Mouse (Mus musculus): Measurements from ENCODE around the gene Pbx4. TPM values are rescaled to one million over a fixed set of nuclear protein-coding genes. Genes with fewer than 3 reads are reported as not detected.

Pbx4 gene
- polyA plus RNA-seq, 1 experiment from 2014 or later: 9.0 TPM

GRCm38 (mm10) chr8:69820466-69820865, 11.8 kb upstream of the Pbx4 start:
- ATAC-seq (ENCODE audit: low read depth) (no peak), DNase-seq (ENCODE audit: low spot score) (no peak)
- H3K9ac ChIP-seq (ENCODE audit: low read depth, low read length): no peak overlapping the region
- no peak overlapping the region for H3K4me2 ChIP-seq (ENCODE audit: low read depth, low read length)
- 87% methylated on average over 6 of the region's 9 CpGs for WGBS
- peaks cover 24% of the 10 kb centered on the region; the same call in 1 of the 2 replicates for H3K36me3 ChIP-seq (ENCODE audit: control insufficient read depth, insufficient read depth, low read length)
- no peaks in the 10 kb centered on the region for H3K27me3 ChIP-seq (replicated peaks; ENCODE audit: control insufficient read depth, insufficient read depth, low read length)
- no peak overlapping the region for H3K27ac ChIP-seq (replicated peaks; ENCODE audit: low read depth, low read length)
- H3K9me3 ChIP-seq (ENCODE audit: control insufficient read depth, low read length): no peaks in the 10 kb centered on the region
- peaks cover 11% of the 10 kb centered on the region for H3K4me1 ChIP-seq (ENCODE audit: control insufficient read depth, insufficient read depth, low read length)
- no peak overlapping the region for H3K4me3 ChIP-seq (ENCODE audit: low read depth, low read length)

GRCm38 (mm10) chr8:69821971-69822385, 10.3 kb upstream of the Pbx4 start:
- H3K4me1 ChIP-seq (ENCODE audit: control insufficient read depth, insufficient read depth, low read length): peaks cover 11% of the 10 kb centered on the region
- DNase-seq (ENCODE audit: low spot score): peak; percentile 68
- WGBS: 0% methylated on average over 9 of the region's 22 CpGs
- peak; percentile 51 for ATAC-seq (ENCODE audit: low read depth)
- H3K36me3 ChIP-seq (ENCODE audit: control insufficient read depth, insufficient read depth, low read length): peaks cover 21% of the 10 kb centered on the region
- no peaks in the 10 kb centered on the region for H3K9me3 ChIP-seq (ENCODE audit: control insufficient read depth, low read length)
- H3K4me2 ChIP-seq (ENCODE audit: low read depth, low read length): peak overlapping the region; percentile 86
- peak overlapping the region; percentile 63 for H3K27ac ChIP-seq (replicated peaks; ENCODE audit: low read depth, low read length)
- peak overlapping the region; percentile 62 for H3K4me3 ChIP-seq (ENCODE audit: low read depth, low read length)
- H3K9ac ChIP-seq (ENCODE audit: low read depth, low read length): peak overlapping the region; percentile 76
- no peaks in the 10 kb centered on the region for H3K27me3 ChIP-seq (replicated peaks; ENCODE audit: control insufficient read depth, insufficient read depth, low read length)

GRCm38 (mm10) chr8:69822386-69823191, 9.7 kb upstream of the Pbx4 start, which contains the start of gene Lpar2:
TSS of gene Lpar2 (plus strand) at chr8:69822429.
- no peaks in the 10 kb centered on the region for H3K27me3 ChIP-seq (replicated peaks; ENCODE audit: control insufficient read depth, insufficient read depth, low read length)
- no peaks in the 10 kb centered on the region for H3K9me3 ChIP-seq (ENCODE audit: control insufficient read depth, low read length)
- ATAC-seq (ENCODE audit: low read depth) (peak; percentile 86), DNase-seq (ENCODE audit: low spot score) (peak; percentile 93)
- peak within 1 kb of the TSS; percentile 63 for H3K27ac ChIP-seq (replicated peaks; ENCODE audit: low read depth, low read length)
- WGBS: 1% methylated on average over 23 of the region's 35 CpGs
- H3K4me3 ChIP-seq (ENCODE audit: low read depth, low read length): peak within 1 kb of the TSS; percentile 62
- H3K36me3 ChIP-seq (ENCODE audit: control insufficient read depth, insufficient read depth, low read length): peaks cover 18% of the 10 kb centered on the region
- H3K4me2 ChIP-seq (ENCODE audit: low read depth, low read length): peak within 1 kb of the TSS; percentile 86
- H3K4me1 ChIP-seq (ENCODE audit: control insufficient read depth, insufficient read depth, low read length): peaks cover 11% of the 10 kb centered on the region
- peak within 1 kb of the TSS; percentile 76 for H3K9ac ChIP-seq (ENCODE audit: low read depth, low read length)

- Histone ChIP-seq H3K4me3 (ENCODE audit: low read depth, low read length) (no peak overlapping the region), H3K9ac (ENCODE audit: low read depth, low read length) (no peak overlapping the region), H3K9me3 (ENCODE audit: control insufficient read depth, low read length) (no peaks in the 10 kb centered on the region), H3K27ac (replicated peaks; ENCODE audit: low read depth, low read length) (no peak overlapping the region), H3K4me2 (ENCODE audit: low read depth, low read length) (no peak overlapping the region), H3K4me1 (ENCODE audit: control insufficient read depth, insufficient read depth, low read length) (peaks cover 11% of the 10 kb centered on the region), H3K36me3 (ENCODE audit: control insufficient read depth, insufficient read depth, low read length) (peaks cover 18% of the 10 kb centered on the region), H3K27me3 (replicated peaks; ENCODE audit: control insufficient read depth, insufficient read depth, low read length) (no peaks in the 10 kb centered on the region)
- 92% methylated on average over 12 of the region's 12 CpGs for WGBS
- DNase-seq (ENCODE audit: low spot score): no peak
- no peak for ATAC-seq (ENCODE audit: low read depth)
Measured at GRCm38 (mm10) chr8:69826371-69826770, 5.9 kb upstream of the Pbx4 start.

DNA sequence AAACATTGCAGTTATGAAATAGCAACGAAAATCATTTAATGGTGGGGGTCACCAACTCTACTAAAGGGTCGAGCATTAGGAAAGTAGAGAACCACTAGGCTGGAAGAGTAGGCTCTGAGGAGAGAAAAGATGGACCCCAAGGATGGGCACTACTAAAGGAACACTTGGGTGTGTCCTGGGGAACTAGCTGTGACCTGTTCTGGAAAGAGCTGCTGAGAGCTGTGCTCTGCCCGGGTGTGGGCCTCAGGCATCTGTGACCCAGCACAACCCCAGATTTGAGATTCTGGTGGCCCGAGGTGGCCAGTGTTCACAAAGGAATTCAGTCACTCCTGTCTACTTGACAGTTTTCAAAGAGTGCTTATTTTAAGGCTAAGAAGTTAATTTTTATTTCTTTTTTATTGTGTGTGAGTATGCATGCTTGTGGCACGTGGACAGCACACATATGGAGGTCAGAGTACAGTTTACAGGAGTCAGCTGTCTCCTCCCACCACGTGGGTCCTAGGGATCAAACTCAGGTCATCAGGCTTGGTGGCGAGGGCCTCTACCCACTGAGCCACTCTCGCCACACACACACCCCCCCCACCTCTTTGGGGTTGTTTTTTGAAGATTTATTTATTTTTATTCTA, 4.9 kb downstream of the Pbx4 start:
- no peak for DNase-seq (ENCODE audit: low spot score)
- Histone ChIP-seq H3K9ac (ENCODE audit: low read depth, low read length) (no peak overlapping the region), H3K36me3 (ENCODE audit: control insufficient read depth, insufficient read depth, low read length) (no peaks in the 10 kb centered on the region), H3K9me3 (ENCODE audit: control insufficient read depth, low read length) (no peaks in the 10 kb centered on the region), H3K4me1 (ENCODE audit: control insufficient read depth, insufficient read depth, low read length) (0 out of 2 replicates have a peak, but pooled peaks cover 4% of the 10 kb centered on the region), H3K27me3 (replicated peaks; ENCODE audit: control insufficient read depth, insufficient read depth, low read length) (no peaks in the 10 kb centered on the region), H3K27ac (replicated peaks; ENCODE audit: low read depth, low read length) (no peak overlapping the region), H3K4me3 (ENCODE audit: low read depth, low read length) (no peak overlapping the region), H3K4me2 (ENCODE audit: low read depth, low read length) (no peak overlapping the region)
- WGBS: 64% methylated on average over 8 of the region's 8 CpGs
- no peak for ATAC-seq (ENCODE audit: low read depth)

DNA sequence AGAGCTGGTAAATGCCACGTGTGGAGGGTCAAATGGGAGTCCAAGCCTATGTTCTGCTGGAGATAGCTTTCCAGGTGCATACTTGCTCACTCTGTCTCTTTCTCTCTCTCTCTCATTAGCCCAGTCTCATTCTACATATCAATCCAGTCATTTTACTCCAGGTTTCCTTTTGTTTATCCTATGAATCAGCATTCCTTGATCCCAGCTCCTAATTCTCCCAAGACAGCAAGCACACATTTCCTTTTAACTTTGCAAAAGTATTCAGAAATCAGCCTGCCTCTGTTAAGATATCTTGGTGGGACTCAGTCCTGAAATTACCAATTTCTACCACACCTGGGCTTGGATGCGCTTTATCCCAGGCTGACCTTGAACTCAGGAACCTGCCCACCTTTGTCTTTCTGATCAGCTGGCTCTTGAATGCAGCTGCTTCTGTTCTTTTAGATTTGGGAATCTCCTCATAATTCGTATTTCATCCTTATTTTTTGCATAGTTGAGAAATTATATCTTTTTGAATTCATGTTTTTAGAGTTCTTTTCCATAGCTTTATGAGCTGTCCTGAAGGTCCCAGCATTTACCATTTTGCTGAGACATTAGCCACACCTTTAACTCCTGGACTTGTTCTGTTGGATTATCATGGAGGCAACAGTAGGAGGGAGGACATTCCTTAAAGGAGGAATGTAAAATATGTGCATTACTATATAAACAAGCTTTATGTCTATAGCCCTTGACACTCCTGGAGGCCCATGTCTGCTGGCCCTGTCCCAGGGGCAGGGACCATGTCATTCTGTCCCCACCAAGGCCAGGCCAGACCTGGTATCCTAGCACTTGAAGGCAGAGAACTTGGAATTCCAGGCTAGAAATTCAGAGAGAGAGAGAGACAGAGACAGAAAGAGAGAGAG, 15.1 kb downstream of the Pbx4 start:
- no peaks in the 10 kb centered on the region for H3K9me3 ChIP-seq (ENCODE audit: control insufficient read depth, low read length)
- no peak for ATAC-seq (ENCODE audit: low read depth)
- no peak overlapping the region for H3K4me2 ChIP-seq (ENCODE audit: low read depth, low read length)
- no peak overlapping the region for H3K27ac ChIP-seq (replicated peaks; ENCODE audit: low read depth, low read length)
- no peaks in the 10 kb centered on the region for H3K27me3 ChIP-seq (replicated peaks; ENCODE audit: control insufficient read depth, insufficient read depth, low read length)
- no peak overlapping the region for H3K4me3 ChIP-seq (ENCODE audit: low read depth, low read length)
- H3K36me3 ChIP-seq (ENCODE audit: control insufficient read depth, insufficient read depth, low read length): no peaks in the 10 kb centered on the region
- no peak for DNase-seq (ENCODE audit: low spot score)
- 60% methylated on average over 3 of the region's 3 CpGs for WGBS
- no peak overlapping the region for H3K9ac ChIP-seq (ENCODE audit: low read depth, low read length)
- H3K4me1 ChIP-seq (ENCODE audit: control insufficient read depth, insufficient read depth, low read length): no peaks in the 10 kb centered on the region

- H3K4me1 ChIP-seq (ENCODE audit: control insufficient read depth, insufficient read depth, low read length): no peaks in the 10 kb centered on the region
- no peaks in the 10 kb centered on the region for H3K9me3 ChIP-seq (ENCODE audit: control insufficient read depth, low read length)
- WGBS: 76% methylated on average over 8 of the region's 8 CpGs
- H3K27me3 ChIP-seq (replicated peaks; ENCODE audit: control insufficient read depth, insufficient read depth, low read length): no peaks in the 10 kb centered on the region
- H3K4me2 ChIP-seq (ENCODE audit: low read depth, low read length): no peak overlapping the region
- H3K27ac ChIP-seq (replicated peaks; ENCODE audit: low read depth, low read length): no peak overlapping the region
- H3K36me3 ChIP-seq (ENCODE audit: control insufficient read depth, insufficient read depth, low read length): no peaks in the 10 kb centered on the region
- ATAC-seq (ENCODE audit: low read depth): peak; percentile 71
- no peak overlapping the region for H3K9ac ChIP-seq (ENCODE audit: low read depth, low read length)
- H3K4me3 ChIP-seq (ENCODE audit: low read depth, low read length): no peak overlapping the region
- peak; percentile 57 for DNase-seq (ENCODE audit: low spot score)
Measured at GRCm38 (mm10) chr8:69848951-69849350, 16.7 kb downstream of the Pbx4 start.

GRCm38 (mm10) chr8:69849899-69850298, 17.6 kb downstream of the Pbx4 start:
- no peaks in the 10 kb centered on the region for H3K9me3 ChIP-seq (ENCODE audit: control insufficient read depth, low read length)
- no peak for ATAC-seq (ENCODE audit: low read depth)
- H3K4me1 ChIP-seq (ENCODE audit: control insufficient read depth, insufficient read depth, low read length): no peaks in the 10 kb centered on the region
- H3K27me3 ChIP-seq (replicated peaks; ENCODE audit: control insufficient read depth, insufficient read depth, low read length): no peaks in the 10 kb centered on the region
- H3K4me2 ChIP-seq (ENCODE audit: low read depth, low read length): no peak overlapping the region
- WGBS: 33% methylated on average over 3 of the region's 3 CpGs
- H3K36me3 ChIP-seq (ENCODE audit: control insufficient read depth, insufficient read depth, low read length): no peaks in the 10 kb centered on the region
- H3K27ac ChIP-seq (replicated peaks; ENCODE audit: low read depth, low read length): no peak overlapping the region
- H3K4me3 ChIP-seq (ENCODE audit: low read depth, low read length): no peak overlapping the region
- H3K9ac ChIP-seq (ENCODE audit: low read depth, low read length): no peak overlapping the region
- DNase-seq (ENCODE audit: low spot score): no peak

All from embryonic facial prominence, embryonic 14.5 days (tissue).